In genomic region chr15:27658356-27658755, GRCm38 (mm10) we compare ENCODE assay signal across 29 mouse cellular contexts. TPM values are rescaled to one million over a fixed set of nuclear protein-coding genes. Genes with fewer than 3 reads are reported as not detected.
DNase-seq lines count a peak whose midpoint lies in the region; ATAC-seq lines count a peak whose summit lies in the region.
"Had no signal": no experiment of that assay in that cellular context is flagged by ENCODE, and none has a peak within 500 bp of the region (broad histone marks: within the 10 kb centered on the region; RNA-seq: fewer than 3 reads in every experiment).

No protein-coding gene starts in this region.

- DNase-seq in CD4-positive, CD25-positive, alpha-beta regulatory T cell, adult 2 months (ENCODE audit: low read depth, low spot score) = peak; percentile 43
- peak; percentile 8 for DNase-seq in neural tube, embryonic 11.5 days (ENCODE audit: low spot score)
- DNase-seq in neural tube, embryonic 10.5 days (ENCODE audit: extremely low spot score, low spot score) = no peak
- no peak for DNase-seq in urinary bladder, postnatal 14 days (ENCODE audit: low spot score)
- DNase-seq in adrenal gland, postnatal 25 days = no peak
- DNase-seq: adrenal gland, adult 2 months; adrenal gland, postnatal 14 days; cerebellum, adult 11-12 months; cerebellum, adult 8-10 months; cerebellum, postnatal 10 days; cerebellum, postnatal 36 days; embryo, embryonic 11 days; forebrain, postnatal 0 days; gastrocnemius, postnatal 25 days; heart, adult 18-20 months; heart, postnatal 10 days; heart, postnatal 36 days had no signal

- ATAC-seq in CD4-positive, CD25-positive, alpha-beta regulatory T cell, adult 4 months = no peak
- no peak for ATAC-seq in neural tube, embryonic 11.5 days (ENCODE audit: insufficient read depth, low FRiP score, low TSS enrichment)
- ATAC-seq in megakaryocyte progenitor cell, adult 5-6 weeks (replicated peaks; ENCODE audit: poor library complexity) = 0 out of 2 replicates have a peak, but pooled peaks have one; percentile 7
- ATAC-seq in inflammation-experienced regulatory T-cells, adult 6 months = no peak
- ATAC-seq: forebrain, postnatal 0 days; intestine, embryonic 15.5 days had no signal

- no peaks in the 10 kb centered on the region for H3K27me3 ChIP-seq in neural tube, embryonic 11.5 days (ENCODE audit: control insufficient read depth, insufficient read depth, low read length)
- H3K27me3 ChIP-seq: embryonic facial prominence, embryonic 13.5 days; forebrain, embryonic 13.5 days; heart, embryonic 15.5 days; hindbrain, embryonic 13.5 days; intestine, embryonic 15.5 days had no signal

- H3K9ac ChIP-seq in neural tube, embryonic 11.5 days (ENCODE audit: low read length) = no peak overlapping the region
- H3K9ac ChIP-seq: embryonic facial prominence, embryonic 13.5 days; forebrain, embryonic 13.5 days; forebrain, postnatal 0 days; heart, embryonic 12.5 days; heart, embryonic 15.5 days; hindbrain, embryonic 13.5 days; intestine, embryonic 15.5 days had no signal

- H3K4me3 ChIP-seq in neural tube, embryonic 11.5 days (ENCODE audit: low read depth, low read length) = no peak overlapping the region
- H3K4me3 ChIP-seq: embryonic facial prominence, embryonic 10.5 days; embryonic facial prominence, embryonic 13.5 days; erythroblast, embryonic 14.5 days; forebrain, embryonic 13.5 days; heart, embryonic 12.5 days; heart, embryonic 15.5 days; hindbrain, embryonic 10.5 days; hindbrain, embryonic 13.5 days; intestine, embryonic 15.5 days had no signal

- no peaks in the 10 kb centered on the region for H3K36me3 ChIP-seq in neural tube, embryonic 11.5 days (ENCODE audit: control insufficient read depth, insufficient read depth, low read length)
- H3K36me3 ChIP-seq: embryonic facial prominence, embryonic 10.5 days; heart, embryonic 12.5 days; heart, embryonic 15.5 days; hindbrain, embryonic 10.5 days; hindbrain, embryonic 13.5 days; intestine, embryonic 15.5 days had no signal

- H3K9me3 ChIP-seq in neural tube, embryonic 11.5 days (ENCODE audit: control insufficient read depth, low read length) = no peaks in the 10 kb centered on the region
- H3K9me3 ChIP-seq: embryonic facial prominence, embryonic 10.5 days; embryonic facial prominence, embryonic 13.5 days; forebrain, embryonic 13.5 days; heart, embryonic 15.5 days; hindbrain, embryonic 10.5 days; hindbrain, embryonic 13.5 days; intestine, embryonic 15.5 days had no signal

- H3K4me2 ChIP-seq in neural tube, embryonic 11.5 days (ENCODE audit: low read depth) = no peak overlapping the region
- H3K4me2 ChIP-seq: embryonic facial prominence, embryonic 13.5 days; forebrain, embryonic 13.5 days; heart, embryonic 12.5 days; heart, embryonic 15.5 days; hindbrain, embryonic 13.5 days; intestine, embryonic 15.5 days had no signal

- no peak overlapping the region for H3K27ac ChIP-seq in neural tube, embryonic 11.5 days (ENCODE audit: low read depth, low read length)
- H3K27ac ChIP-seq: embryonic facial prominence, embryonic 10.5 days; embryonic facial prominence, embryonic 13.5 days; forebrain, embryonic 13.5 days; heart, embryonic 15.5 days; hindbrain, embryonic 10.5 days; hindbrain, embryonic 13.5 days; intestine, embryonic 15.5 days had no signal

- WGBS in neural tube, embryonic 11.5 days = 86% methylated on average over 4 of the region's 4 CpGs

- H3K4me1 ChIP-seq in neural tube, embryonic 11.5 days (ENCODE audit: control insufficient read depth, insufficient read depth, low read length) = no peaks in the 10 kb centered on the region
- H3K4me1 ChIP-seq: embryonic facial prominence, embryonic 10.5 days; embryonic facial prominence, embryonic 13.5 days; forebrain, embryonic 13.5 days; heart, embryonic 12.5 days; heart, embryonic 15.5 days; hindbrain, embryonic 13.5 days; intestine, embryonic 15.5 days had no signal

RNA-seq across cellular contexts. Expression of gene Otulinl, which starts 23.0 kb away (rescaled TPM):
- 100 to 1,000 TPM; 216 to 235 TPM for polyA plus RNA-seq in CD4-positive, CD25-positive, alpha-beta regulatory T cell, adult 4 months (2017; shearing (Covaris generic))
- 8.0 and 9.8 TPM in 2 replicates for polyA plus RNA-seq in neural tube, embryonic 11.5 days (2014; fragmentation: Nextera tagmentation; extraction: Ambion mirVana)
- 69.7 and 87.3 TPM in 2 replicates for total RNA-seq in megakaryocyte progenitor cell, adult 5-6 weeks (2015)
- total RNA-seq in megakaryocyte progenitor cell, adult 5-6 weeks (2017) = 30.3 and 37.4 TPM in 2 replicates
- 100 to 1,000 TPM; 136 to 203 (median 170) TPM for polyA plus RNA-seq in inflammation-experienced regulatory T-cells, adult 6 months (2017; shearing (Covaris generic))
- total RNA-seq in adrenal gland, postnatal 25 days (2021) = 3.6 and 4.3 TPM in 2 replicates

RNA-seq across cellular contexts. Expression of gene Otulin, which starts 27.9 kb away (rescaled TPM):
- 10 to 100 TPM; 10.7 to 10.8 TPM for polyA plus RNA-seq in CD4-positive, CD25-positive, alpha-beta regulatory T cell, adult 4 months (2017; shearing (Covaris generic))
- polyA plus RNA-seq in neural tube, embryonic 11.5 days (2014; fragmentation: Nextera tagmentation; extraction: Ambion mirVana) = 32.8 and 34.6 TPM in 2 replicates
- 71.6 and 72.0 TPM in 2 replicates for total RNA-seq in megakaryocyte progenitor cell, adult 5-6 weeks (2015)
- 35.4 and 42.0 TPM in 2 replicates for total RNA-seq in megakaryocyte progenitor cell, adult 5-6 weeks (2017)
- 10 to 100 TPM; 10.4 to 14.3 (median 12.3) TPM for polyA plus RNA-seq in inflammation-experienced regulatory T-cells, adult 6 months (2017; shearing (Covaris generic))
- 36.3 and 42.4 TPM in 2 replicates for total RNA-seq in adrenal gland, postnatal 25 days (2021)

Comparison
In these comparisons a context has a peak if more than half of its experiments do, and no peak if none do; other contexts are left out.
1. DNase-seq: peak in CD4-positive, CD25-positive, alpha-beta regulatory T cell, adult 2 months (single experiment) and neural tube, embryonic 11.5 days (single experiment); none in neural tube, embryonic 10.5 days (single experiment), urinary bladder, postnatal 14 days (single experiment) and adrenal gland, postnatal 25 days (single experiment).
2. RNA of gene Otulinl, which starts 23.0 kb away (polyA plus RNA-seq): 216 to 235 TPM in CD4-positive, CD25-positive, alpha-beta regulatory T cell, adult 4 months and 136 to 203 TPM in inflammation-experienced regulatory T-cells, adult 6 months; 8.0 to 9.8 TPM in neural tube, embryonic 11.5 days; every median in the first group is over 10 times any median in the second.